Mouse (Mus musculus): ENCODE results near the gene Pla2g15. TPM values are rescaled to one million over a fixed set of nuclear protein-coding genes. Genes with fewer than 3 reads are reported as not detected.

Gene Pla2g15
- polyA plus RNA-seq, 2 experiments: 2.5 to 2.8 TPM

DNA sequence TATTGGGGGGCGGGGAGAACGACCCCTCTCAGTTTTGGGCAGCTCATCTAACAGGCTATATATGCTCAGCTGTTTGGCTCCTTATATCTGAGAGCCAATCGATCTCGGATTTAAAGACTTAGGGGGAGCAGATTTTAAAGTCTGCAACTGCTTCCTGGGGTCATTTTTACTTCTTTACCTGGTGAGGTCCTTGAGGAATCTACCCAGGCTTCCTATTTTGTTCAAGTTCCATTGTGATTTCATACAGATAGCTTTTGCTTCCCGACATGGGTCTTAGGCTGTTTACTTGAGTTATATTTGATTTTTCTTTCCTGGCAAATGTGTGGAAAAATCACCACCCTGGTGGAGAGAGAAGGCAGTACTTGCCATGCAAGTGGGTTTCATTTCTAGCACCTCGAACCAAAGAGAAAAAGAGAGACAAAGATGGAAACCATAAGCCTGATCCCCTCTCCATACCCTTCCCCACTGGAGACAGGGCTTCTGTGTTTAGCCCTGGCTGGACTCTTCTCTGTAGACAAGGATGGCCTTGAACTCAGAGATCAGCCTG, 19.8 kb downstream of the Pla2g15 start:
- ATAC-seq (ENCODE audit: insufficient read depth) (no peak), DNase-seq (ENCODE audit: low read depth in 3 of 3, low spot score in 3 of 3) (no peak)
- Histone ChIP-seq H3K27me3 (ENCODE audit: control insufficient read depth, insufficient read depth, low read length) (no peaks in the 10 kb centered on the region), H3K4me2 (ENCODE audit: low read depth) (peak overlapping the region; percentile 97), H3K4me1 (replicated peaks; ENCODE audit: control insufficient read depth in 2 of 2, insufficient read depth in 2 of 2, low read length in 1 of 2) (peaks cover 8% of the 10 kb centered on the region in 2 experiments), H3K9me3 (ENCODE audit: control insufficient read depth, low read length) (no peaks in the 10 kb centered on the region), H3K9ac (replicated peaks) (peak overlapping the region; percentile 74; the same call in 1 of the 2 replicates), H3K36me3 (replicated peaks; ENCODE audit: control insufficient read depth, insufficient read depth, low read depth) (no peaks in the 10 kb centered on the region), H3K27ac (no peak overlapping the region), H3K4me3 (ENCODE audit: insufficient read depth in 1 of 2, low read depth in 2 of 2, low read length in 2 of 2) (peak overlapping the region; percentile 64 to 78; a peak in 3 of 4 replicates)
- 27% methylated on average over 6 of the region's 6 CpGs for WGBS (ENCODE audit: insufficient replicate concordance)
- no peak for TF ChIP-seq CTCF (IDR thresholded peaks at IDR 0.05; ENCODE audit: low read depth)
- TF ChIP-seq EP300 (IDR thresholded peaks at IDR 0.05; ENCODE audit: low read depth): no peak

DNA sequence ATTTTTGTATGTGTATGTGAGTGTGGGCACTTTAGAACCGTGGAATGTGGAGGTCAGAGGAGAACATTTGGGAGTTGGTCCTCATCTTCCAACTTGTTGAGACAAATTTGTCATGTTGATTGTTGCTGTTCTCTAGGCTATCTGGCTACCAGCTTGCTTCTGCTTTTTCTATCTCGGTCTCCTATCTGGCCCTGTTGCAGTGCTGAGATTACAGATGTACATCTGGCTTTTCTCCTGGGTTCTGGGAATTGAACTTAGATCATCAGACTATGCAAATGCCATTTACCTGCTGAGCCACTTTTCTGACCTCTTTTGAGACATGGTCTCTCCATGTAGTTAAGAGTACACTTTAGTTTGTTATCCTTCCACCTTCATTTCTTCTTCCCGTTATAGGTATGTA, 23.4 kb downstream of the Pla2g15 start:
- no peaks in the 10 kb centered on the region for H3K27me3 ChIP-seq (ENCODE audit: control insufficient read depth, insufficient read depth, low read length)
- H3K9ac ChIP-seq (replicated peaks): no peak overlapping the region
- 55% methylated on average over 3 of the region's 3 CpGs for WGBS (ENCODE audit: insufficient replicate concordance)
- no peak for DNase-seq (ENCODE audit: low read depth in 3 of 3, low spot score in 3 of 3)
- no peak overlapping the region for H3K4me2 ChIP-seq (ENCODE audit: low read depth)
- TF ChIP-seq EP300 (IDR thresholded peaks at IDR 0.05; ENCODE audit: low read depth): no peak
- TF ChIP-seq CTCF (IDR thresholded peaks at IDR 0.05; ENCODE audit: low read depth): no peak
- no peak overlapping the region for H3K4me3 ChIP-seq (ENCODE audit: insufficient read depth in 1 of 2, low read depth in 2 of 2, low read length in 2 of 2)
- H3K4me1 ChIP-seq (replicated peaks; ENCODE audit: control insufficient read depth in 2 of 2, insufficient read depth in 2 of 2, low read length in 1 of 2): peaks cover 3 to 9% of the 10 kb centered on the region in 2 experiments
- H3K36me3 ChIP-seq (replicated peaks; ENCODE audit: control insufficient read depth, insufficient read depth, low read depth): no peaks in the 10 kb centered on the region
- ATAC-seq (ENCODE audit: insufficient read depth): no peak
- no peaks in the 10 kb centered on the region for H3K9me3 ChIP-seq (ENCODE audit: control insufficient read depth, low read length)
- no peak overlapping the region for H3K27ac ChIP-seq

DNA sequence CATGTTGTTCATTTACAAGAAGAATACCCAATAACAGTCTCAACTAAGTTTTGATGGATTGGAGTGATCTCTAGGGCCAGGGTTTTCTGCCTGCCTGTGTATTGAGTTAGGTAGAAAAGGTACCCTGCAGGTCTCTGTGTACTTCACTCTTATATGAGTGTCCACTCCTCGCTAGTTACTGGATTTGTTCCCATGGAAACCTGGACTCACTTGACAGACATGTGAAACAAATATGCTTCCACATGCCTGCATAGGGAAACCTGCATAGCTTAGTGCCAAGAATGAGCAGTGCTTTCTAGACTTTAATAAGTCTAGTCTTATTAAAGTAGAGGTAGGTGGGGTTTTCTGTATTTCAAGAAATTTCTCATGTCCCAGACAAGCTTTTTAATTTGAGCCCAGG, 26.7 kb downstream of the Pla2g15 start:
- Histone ChIP-seq H3K4me3 (ENCODE audit: insufficient read depth in 1 of 2, low read depth in 2 of 2, low read length in 2 of 2) (no peak overlapping the region), H3K36me3 (replicated peaks; ENCODE audit: control insufficient read depth, insufficient read depth, low read depth) (no peaks in the 10 kb centered on the region), H3K27ac (no peak overlapping the region), H3K9me3 (ENCODE audit: control insufficient read depth, low read length) (no peaks in the 10 kb centered on the region), H3K4me1 (replicated peaks; ENCODE audit: control insufficient read depth in 2 of 2, insufficient read depth in 2 of 2, low read length in 1 of 2) (peaks cover 0 to 6% of the 10 kb centered on the region in 2 experiments; a peak in 2 of 4 replicates), H3K27me3 (ENCODE audit: control insufficient read depth, insufficient read depth, low read length) (no peaks in the 10 kb centered on the region), H3K4me2 (ENCODE audit: low read depth) (no peak overlapping the region), H3K9ac (replicated peaks) (no peak overlapping the region)
- WGBS (ENCODE audit: insufficient replicate concordance): 58% methylated on average over 1 of the region's 1 CpGs
- no peak for TF ChIP-seq EP300 (IDR thresholded peaks at IDR 0.05; ENCODE audit: low read depth)
- no peak for TF ChIP-seq CTCF (IDR thresholded peaks at IDR 0.05; ENCODE audit: low read depth)
- ATAC-seq (ENCODE audit: insufficient read depth) (no peak), DNase-seq (ENCODE audit: low read depth in 3 of 3, low spot score in 3 of 3) (no peak)

DNA sequence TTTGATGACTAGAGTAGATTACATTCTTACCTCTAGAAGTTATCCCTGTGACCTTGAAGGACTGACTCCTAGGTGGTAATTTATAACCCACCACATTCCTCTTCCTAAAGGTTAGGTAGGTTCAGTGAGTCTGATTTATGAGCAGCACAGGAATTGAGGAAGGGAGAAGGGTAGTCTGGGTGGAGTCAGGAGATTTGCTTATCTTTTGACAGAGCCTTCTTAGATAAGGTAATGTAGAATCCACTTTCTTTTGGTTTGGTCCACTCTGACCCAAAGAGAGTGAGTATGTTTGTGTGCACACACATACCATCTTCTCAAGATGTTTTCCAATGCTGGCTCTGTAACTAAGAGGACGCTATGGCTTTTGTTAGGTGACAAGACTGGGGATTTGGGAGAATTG, 27.4 kb downstream of the Pla2g15 start:
- 63% methylated on average over 1 of the region's 1 CpGs for WGBS (ENCODE audit: insufficient replicate concordance)
- ATAC-seq (ENCODE audit: insufficient read depth): no peak

DNA sequence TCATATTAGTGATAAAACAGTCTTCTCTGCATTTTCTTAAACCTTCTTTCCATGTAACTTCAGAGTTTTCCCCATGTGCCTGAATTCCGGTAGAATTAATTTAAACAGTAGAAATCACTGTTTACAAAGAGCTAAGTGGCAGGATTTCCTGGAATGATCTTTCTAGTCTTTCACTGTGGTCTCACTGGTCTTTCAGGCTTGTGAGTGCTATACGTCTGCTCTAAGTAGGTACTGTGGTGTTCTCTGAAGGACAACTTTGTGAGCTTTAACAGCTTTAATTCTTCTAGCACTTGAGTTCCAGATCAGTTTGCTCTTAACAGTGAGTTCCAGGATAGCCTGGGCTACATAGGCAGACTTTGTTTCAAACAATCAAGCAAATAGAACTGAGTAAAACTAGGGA, 28.2 kb downstream of the Pla2g15 start:
- H3K4me2 ChIP-seq (ENCODE audit: low read depth): no peak overlapping the region
- H3K36me3 ChIP-seq (replicated peaks; ENCODE audit: control insufficient read depth, insufficient read depth, low read depth): no peaks in the 10 kb centered on the region
- H3K4me1 ChIP-seq (replicated peaks; ENCODE audit: control insufficient read depth in 2 of 2, insufficient read depth in 2 of 2, low read length in 1 of 2): peaks cover 0 to 6% of the 10 kb centered on the region in 2 experiments; a peak in 2 of 4 replicates
- WGBS (ENCODE audit: insufficient replicate concordance): 64% methylated on average over 2 of the region's 2 CpGs
- H3K4me3 ChIP-seq (ENCODE audit: insufficient read depth in 1 of 2, low read depth in 2 of 2, low read length in 2 of 2): no peak overlapping the region
- no peak for DNase-seq (ENCODE audit: low read depth in 3 of 3, low spot score in 3 of 3)
- TF ChIP-seq EP300 (IDR thresholded peaks at IDR 0.05; ENCODE audit: low read depth) (no peak), CTCF (IDR thresholded peaks at IDR 0.05; ENCODE audit: low read depth) (no peak)
- no peaks in the 10 kb centered on the region for H3K27me3 ChIP-seq (ENCODE audit: control insufficient read depth, insufficient read depth, low read length)
- ATAC-seq (ENCODE audit: insufficient read depth): no peak
- no peak overlapping the region for H3K27ac ChIP-seq
- no peak overlapping the region for H3K9ac ChIP-seq (replicated peaks)
- H3K9me3 ChIP-seq (ENCODE audit: control insufficient read depth, low read length): no peaks in the 10 kb centered on the region

More for the DNA sequence above, 27.4 kb downstream of the Pla2g15 start:
- no peaks in the 10 kb centered on the region for H3K36me3 ChIP-seq (replicated peaks; ENCODE audit: control insufficient read depth, insufficient read depth, low read depth)
- peaks cover 0 to 6% of the 10 kb centered on the region in 2 experiments; a peak in 2 of 4 replicates for H3K4me1 ChIP-seq (replicated peaks; ENCODE audit: control insufficient read depth in 2 of 2, insufficient read depth in 2 of 2, low read length in 1 of 2)
- H3K4me2 ChIP-seq (ENCODE audit: low read depth): no peak overlapping the region
- no peak for DNase-seq (ENCODE audit: low read depth in 3 of 3, low spot score in 3 of 3)
- no peak overlapping the region for H3K4me3 ChIP-seq (ENCODE audit: insufficient read depth in 1 of 2, low read depth in 2 of 2, low read length in 2 of 2)
- H3K27me3 ChIP-seq (ENCODE audit: control insufficient read depth, insufficient read depth, low read length): no peaks in the 10 kb centered on the region
- TF ChIP-seq CTCF (IDR thresholded peaks at IDR 0.05; ENCODE audit: low read depth) (no peak), EP300 (IDR thresholded peaks at IDR 0.05; ENCODE audit: low read depth) (no peak)
- H3K9me3 ChIP-seq (ENCODE audit: control insufficient read depth, low read length): no peaks in the 10 kb centered on the region
- H3K9ac ChIP-seq (replicated peaks): no peak overlapping the region
- H3K27ac ChIP-seq: no peak overlapping the region
